Mouse (Mus musculus): ENCODE results near the gene Adamts7.

DNA sequence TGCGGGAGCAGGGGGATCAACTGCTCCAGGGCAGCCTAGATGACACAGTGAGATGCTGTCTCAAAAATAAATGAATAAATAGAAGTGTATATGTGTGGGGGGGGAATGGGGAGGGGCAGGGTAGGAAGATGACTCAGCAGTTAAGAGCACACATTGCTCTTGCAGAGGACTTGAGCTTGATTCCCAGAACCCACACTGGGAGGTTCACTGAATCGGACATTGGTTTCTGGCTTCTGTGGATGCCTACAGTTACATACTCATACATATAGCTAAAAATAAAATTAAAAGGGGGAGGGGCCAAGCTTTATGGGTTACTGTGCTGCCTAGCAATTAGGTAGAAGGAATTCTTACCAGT is 63.9 kb downstream of the Adamts7 start:
- no peak for TF ChIP-seq CTCF (conservative IDR thresholded peaks at IDR 0.05; ENCODE audit: low read length)
- TF ChIP-seq NANOG (IDR thresholded peaks at IDR 0.05; ENCODE audit: borderline replicate concordance, low read length), result no peak

All from E14TG2a.4 (cell line).